Mouse (Mus musculus): ENCODE measurements around the gene Ahnak2. TPM values are rescaled to one million over a fixed set of nuclear protein-coding genes. Genes with fewer than 3 reads are reported as not detected.

The Ahnak2 gene
- total and polyA plus RNA-seq, 2 experiments: 0.13 to 0.18 TPM

- Histone ChIP-seq H3K36me3 (ENCODE audit: control insufficient read depth, insufficient read depth, low read length) (no peaks in the 10 kb centered on the region), H3K27ac (replicated peaks; ENCODE audit: insufficient read depth, low read depth, low read length) (no peak overlapping the region), H3K4me1 (ENCODE audit: control insufficient read depth, insufficient read depth, low read length) (no peaks in the 10 kb centered on the region), H3K27me3 (ENCODE audit: control insufficient read depth, insufficient read depth, low read length) (no peaks in the 10 kb centered on the region), H3K9ac (ENCODE audit: low read depth, low read length) (no peak overlapping the region), H3K79me2 (ENCODE audit: control insufficient read depth, insufficient read depth, low read length) (no peaks in the 10 kb centered on the region), H3K4me3 (ENCODE audit: insufficient read depth, low read depth, low read length) (no peak overlapping the region)
- no peak for DNase-seq (ENCODE audit: extremely low read depth, low read depth, low spot score)
- TF ChIP-seq POLR2A (IDR thresholded peaks at IDR 0.05; ENCODE audit: extremely low read depth, insufficient read depth, low read length) (no peak), CTCF (IDR thresholded peaks at IDR 0.05; ENCODE audit: low read depth, low read length) (no peak)
- WGBS: 93% methylated on average over 7 of the region's 7 CpGs
Measured at GRCm38 (mm10) chr12:112766586-112766985, 35.9 kb downstream of the Ahnak2 start.

- Histone ChIP-seq H3K27ac (replicated peaks; ENCODE audit: insufficient read depth, low read depth, low read length) (no peak overlapping the region), H3K4me3 (ENCODE audit: insufficient read depth, low read depth, low read length) (no peak overlapping the region), H3K36me3 (ENCODE audit: control insufficient read depth, insufficient read depth, low read length) (no peaks in the 10 kb centered on the region), H3K9ac (ENCODE audit: low read depth, low read length) (no peak overlapping the region), H3K4me1 (ENCODE audit: control insufficient read depth, insufficient read depth, low read length) (no peaks in the 10 kb centered on the region), H3K27me3 (ENCODE audit: control insufficient read depth, insufficient read depth, low read length) (no peaks in the 10 kb centered on the region), H3K79me2 (ENCODE audit: control insufficient read depth, insufficient read depth, low read length) (no peaks in the 10 kb centered on the region)
- WGBS: 93% methylated on average over 7 of the region's 7 CpGs
- TF ChIP-seq CTCF (IDR thresholded peaks at IDR 0.05; ENCODE audit: low read depth, low read length) (no peak), POLR2A (IDR thresholded peaks at IDR 0.05; ENCODE audit: extremely low read depth, insufficient read depth, low read length) (no peak)
- DNase-seq (ENCODE audit: extremely low read depth, low read depth, low spot score): no peak
Measured at GRCm38 (mm10) chr12:112764991-112765390, 37.5 kb downstream of the Ahnak2 start.

DNA sequence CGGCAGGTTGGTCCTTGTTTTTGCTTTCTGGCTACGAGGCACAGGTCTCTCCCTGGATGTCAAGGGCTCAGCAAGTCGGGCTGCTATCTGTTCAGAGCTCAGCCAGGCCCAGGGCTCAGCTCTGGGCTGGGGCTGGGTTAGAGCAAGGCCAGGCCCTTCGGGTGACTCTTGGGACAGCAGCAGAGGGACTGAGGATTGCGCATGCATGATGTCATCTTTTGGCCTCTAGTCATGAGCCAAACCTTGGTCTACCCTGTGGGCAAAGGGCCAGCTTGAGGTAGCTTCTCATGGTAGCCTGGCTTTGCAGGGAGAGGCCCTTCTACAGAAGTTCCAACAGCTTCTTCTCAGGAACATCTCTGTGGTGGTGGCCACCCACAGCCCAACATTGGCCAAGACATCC is 38.3 kb downstream of the Ahnak2 start:
- H3K9ac ChIP-seq (ENCODE audit: low read depth, low read length): no peak overlapping the region
- no peak for DNase-seq (ENCODE audit: extremely low read depth, low read depth, low spot score)
- H3K27me3 ChIP-seq (ENCODE audit: control insufficient read depth, insufficient read depth, low read length): no peaks in the 10 kb centered on the region
- no peaks in the 10 kb centered on the region for H3K79me2 ChIP-seq (ENCODE audit: control insufficient read depth, insufficient read depth, low read length)
- 59% methylated on average over 5 of the region's 5 CpGs for WGBS
- TF ChIP-seq POLR2A (IDR thresholded peaks at IDR 0.05; ENCODE audit: extremely low read depth, insufficient read depth, low read length) (no peak), CTCF (IDR thresholded peaks at IDR 0.05; ENCODE audit: low read depth, low read length) (no peak)
- no peak overlapping the region for H3K4me3 ChIP-seq (ENCODE audit: insufficient read depth, low read depth, low read length)
- H3K36me3 ChIP-seq (ENCODE audit: control insufficient read depth, insufficient read depth, low read length): no peaks in the 10 kb centered on the region
- no peak overlapping the region for H3K27ac ChIP-seq (replicated peaks; ENCODE audit: insufficient read depth, low read depth, low read length)
- H3K4me1 ChIP-seq (ENCODE audit: control insufficient read depth, insufficient read depth, low read length): no peaks in the 10 kb centered on the region

DNA sequence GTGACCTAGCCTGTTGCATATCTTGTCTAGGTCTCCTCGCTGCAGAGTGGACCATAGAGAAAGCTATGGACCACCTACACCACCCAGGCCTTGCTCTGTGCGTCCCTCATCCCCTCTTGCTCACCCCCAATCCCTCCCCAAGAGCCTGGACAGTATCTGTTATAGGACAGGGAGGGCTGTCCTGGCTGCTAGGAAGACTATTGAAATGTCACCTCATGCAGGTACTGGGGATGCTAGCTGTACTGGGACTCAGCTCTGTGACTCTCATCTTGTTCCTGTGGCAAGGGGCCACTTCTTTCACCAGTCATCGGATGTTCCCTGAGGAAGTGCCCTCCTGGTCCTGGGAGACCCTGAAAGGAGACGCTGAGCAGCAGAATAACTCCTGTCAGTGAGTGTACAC is 39.3 kb downstream of the Ahnak2 start:
- no peak overlapping the region for H3K9ac ChIP-seq (ENCODE audit: low read depth, low read length)
- H3K36me3 ChIP-seq (ENCODE audit: control insufficient read depth, insufficient read depth, low read length): no peaks in the 10 kb centered on the region
- no peak for DNase-seq (ENCODE audit: extremely low read depth, low read depth, low spot score)
- no peak overlapping the region for H3K27ac ChIP-seq (replicated peaks; ENCODE audit: insufficient read depth, low read depth, low read length)
- H3K4me1 ChIP-seq (ENCODE audit: control insufficient read depth, insufficient read depth, low read length): no peaks in the 10 kb centered on the region
- H3K27me3 ChIP-seq (ENCODE audit: control insufficient read depth, insufficient read depth, low read length): no peaks in the 10 kb centered on the region
- H3K4me3 ChIP-seq (ENCODE audit: insufficient read depth, low read depth, low read length): no peak overlapping the region
- 82% methylated on average over 4 of the region's 4 CpGs for WGBS
- TF ChIP-seq CTCF (IDR thresholded peaks at IDR 0.05; ENCODE audit: low read depth, low read length) (no peak), POLR2A (IDR thresholded peaks at IDR 0.05; ENCODE audit: extremely low read depth, insufficient read depth, low read length) (no peak)
- no peaks in the 10 kb centered on the region for H3K79me2 ChIP-seq (ENCODE audit: control insufficient read depth, insufficient read depth, low read length)

DNA sequence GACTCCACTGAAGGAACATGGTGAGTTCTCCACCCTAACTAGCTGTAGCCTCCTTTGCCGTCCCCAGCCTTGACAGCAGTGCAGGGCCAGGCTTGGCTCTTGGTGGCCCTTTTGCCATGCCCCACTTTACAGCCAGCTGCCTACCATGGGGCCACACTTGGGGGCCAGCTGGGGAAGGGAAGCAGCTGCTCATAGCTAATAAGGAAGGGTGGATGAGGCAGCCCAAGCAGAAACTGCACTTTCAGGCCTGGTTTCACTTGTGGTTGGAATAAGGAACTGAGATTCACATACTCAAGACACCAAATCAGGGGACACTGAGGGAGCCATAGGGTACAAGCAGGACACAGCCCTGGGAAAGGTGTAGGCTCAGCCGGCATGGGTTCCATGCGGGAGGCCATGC is 40.4 kb downstream of the Ahnak2 start:
- Histone ChIP-seq H3K79me2 (ENCODE audit: control insufficient read depth, insufficient read depth, low read length) (no peaks in the 10 kb centered on the region), H3K4me1 (ENCODE audit: control insufficient read depth, insufficient read depth, low read length) (no peaks in the 10 kb centered on the region), H3K27me3 (ENCODE audit: control insufficient read depth, insufficient read depth, low read length) (no peaks in the 10 kb centered on the region), H3K4me3 (ENCODE audit: insufficient read depth, low read depth, low read length) (peak overlapping the region; percentile 47), H3K9ac (ENCODE audit: low read depth, low read length) (0 out of 2 replicates have a peak overlapping the region, but pooled peaks have one; percentile 26), H3K27ac (replicated peaks; ENCODE audit: insufficient read depth, low read depth, low read length) (peak overlapping the region; percentile 45), H3K36me3 (ENCODE audit: control insufficient read depth, insufficient read depth, low read length) (no peaks in the 10 kb centered on the region)
- 86% methylated on average over 3 of the region's 3 CpGs for WGBS
- TF ChIP-seq CTCF (IDR thresholded peaks at IDR 0.05; ENCODE audit: low read depth, low read length) (no peak), POLR2A (IDR thresholded peaks at IDR 0.05; ENCODE audit: extremely low read depth, insufficient read depth, low read length) (no peak)
- peak; percentile 26 for DNase-seq (ENCODE audit: extremely low read depth, low read depth, low spot score)

DNA sequence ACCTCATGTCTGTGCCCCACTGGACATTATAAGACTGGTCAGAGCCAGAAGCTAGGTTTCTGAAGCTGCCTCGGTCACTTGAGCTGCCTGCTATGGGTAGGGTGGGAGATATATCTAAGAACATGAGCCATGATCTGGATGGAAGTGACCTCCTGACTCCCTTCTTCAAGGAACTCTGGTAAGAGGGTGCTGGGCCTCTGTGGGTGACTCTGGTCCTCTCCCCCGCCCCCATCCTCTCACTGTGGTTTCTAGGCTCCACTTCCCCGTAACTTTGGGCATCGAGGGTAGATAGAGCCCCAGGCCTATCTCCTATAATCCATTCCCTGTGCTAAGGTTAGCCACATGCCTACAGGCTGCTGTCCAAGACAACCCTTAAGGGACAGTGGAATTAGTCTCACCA is 41.0 kb downstream of the Ahnak2 start:
- WGBS: 86% methylated on average over 4 of the region's 4 CpGs
- peak overlapping the region; percentile 45 for H3K27ac ChIP-seq (replicated peaks; ENCODE audit: insufficient read depth, low read depth, low read length)

More for the DNA sequence above, 41.0 kb downstream of the Ahnak2 start:
- Histone ChIP-seq H3K4me3 (ENCODE audit: insufficient read depth, low read depth, low read length) (0 out of 2 replicates have a peak overlapping the region, but pooled peaks have one; percentile 47), H3K27me3 (ENCODE audit: control insufficient read depth, insufficient read depth, low read length) (no peaks in the 10 kb centered on the region), H3K4me1 (ENCODE audit: control insufficient read depth, insufficient read depth, low read length) (no peaks in the 10 kb centered on the region), H3K9ac (ENCODE audit: low read depth, low read length) (no peak overlapping the region), H3K79me2 (ENCODE audit: control insufficient read depth, insufficient read depth, low read length) (no peaks in the 10 kb centered on the region), H3K36me3 (ENCODE audit: control insufficient read depth, insufficient read depth, low read length) (no peaks in the 10 kb centered on the region)
- DNase-seq (ENCODE audit: extremely low read depth, low read depth, low spot score): no peak
- TF ChIP-seq POLR2A (IDR thresholded peaks at IDR 0.05; ENCODE audit: extremely low read depth, insufficient read depth, low read length) (no peak), CTCF (IDR thresholded peaks at IDR 0.05; ENCODE audit: low read depth, low read length) (no peak)

Measured in liver, adult 2 months (tissue).